Mouse (Mus musculus): ENCODE measurements around the gene Lrg1. TPM values are rescaled to one million over a fixed set of nuclear protein-coding genes. Genes with fewer than 3 reads are reported as not detected.

The Lrg1 gene
- total and polyA plus RNA-seq, 3 experiments = not detected

DNA sequence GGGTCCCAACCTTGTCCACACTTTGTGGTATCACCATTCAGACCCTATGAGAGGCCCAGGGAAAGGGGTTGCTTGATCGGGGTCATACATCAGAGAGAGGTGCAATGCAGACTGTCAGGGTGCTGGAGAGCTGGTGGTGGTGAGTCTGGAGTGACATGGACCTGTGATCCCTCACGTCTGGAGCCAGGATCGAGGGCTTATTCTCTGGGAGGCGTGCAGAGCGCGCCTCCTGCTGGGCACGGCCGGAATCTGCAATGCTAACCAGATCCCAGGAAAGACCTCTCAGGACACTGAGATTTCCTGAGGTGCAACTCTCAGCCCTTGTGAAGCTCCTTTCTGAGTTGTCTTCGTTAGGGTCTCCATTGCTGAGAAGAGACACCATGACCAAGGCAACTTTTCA lies 37.9 kb upstream of the Lrg1 start:
- peak; percentile 47 for DNase-seq (ENCODE audit: extremely low read depth)
- in situ Hi-C loops (cut with MboI; ENCODE audit: low pct_ligation_motif_present, low pct_unique_long_range_greater_than_20kb, low sequenced_read_pairs) = loop anchor here (5.0 kb wide), 1 partner anchor 32 kb away; no protein-coding TSS in a partner anchor
- TF ChIP-seq CTCF (conservative IDR thresholded peaks at IDR 0.05 in 1 of 2, IDR thresholded peaks at IDR 0.05 in 1 of 2; ENCODE audit: low read depth in 2 of 2, low read length in 2 of 2) (peak; percentile 95 to 97), ZC3H11A (IDR thresholded peaks at IDR 0.05; ENCODE audit: low read depth, low read length) (peak; percentile 35), BHLHE40 (IDR thresholded peaks at IDR 0.05; ENCODE audit: low read depth, low read length) (peak; percentile 13; the same call in 1 of the 2 replicates), TBP (conservative IDR thresholded peaks at IDR 0.05; ENCODE audit: low read depth, low read length) (no peak), SMC3 (IDR thresholded peaks at IDR 0.05; ENCODE audit: low read depth, low read length) (peak; percentile 90), RAD21 (IDR thresholded peaks at IDR 0.05; ENCODE audit: low read depth, low read length) (peak; percentile 93), NELFE (IDR thresholded peaks at IDR 0.05; ENCODE audit: low read depth, low read length) (peak; percentile 41; the same call in 1 of the 2 replicates), NRF1 (IDR thresholded peaks at IDR 0.05; ENCODE audit: low read depth, low read length) (0 out of 2 replicates have a peak, but pooled peaks have one; percentile 29), CHD2 (IDR thresholded peaks at IDR 0.05; ENCODE audit: low read length) (no peak)
- no peak overlapping the region for H3K9ac ChIP-seq (ENCODE audit: insufficient read depth, low read depth)
- no peak overlapping the region for H3K4me3 ChIP-seq (replicated peaks in 1 of 3; ENCODE audit: low read depth in 2 of 3, low read length in 2 of 3, poor library complexity in 1 of 3)
- H3K9me3 ChIP-seq (replicated peaks; ENCODE audit: low read length) = no peaks in the 10 kb centered on the region
- no peak overlapping the region for H3K4me2 ChIP-seq (ENCODE audit: insufficient read depth, low read depth, poor library complexity, severe bottlenecking)
- H3K79me2 ChIP-seq (replicated peaks; ENCODE audit: control insufficient read depth, extremely low read depth, insufficient read depth, poor library complexity, severe bottlenecking) = no peaks in the 10 kb centered on the region
- dilution Hi-C loops (cut with MboI; ENCODE audit: extremely low pct_ligation_motif_present, extremely low pct_unique_long_range_greater_than_20kb, low sequenced_read_pairs) = no loop called here
- no peaks in the 10 kb centered on the region for H3K36me3 ChIP-seq (replicated peaks in 1 of 2; ENCODE audit: control insufficient read depth in 1 of 2, insufficient read depth in 1 of 2, low read length in 1 of 2)
- H3K27me3 ChIP-seq (replicated peaks) = peaks cover 65% of the 10 kb centered on the region
- no peak overlapping the region for H3K27ac ChIP-seq (ENCODE audit: insufficient read depth, low read depth)
- H3K4me1 ChIP-seq (ENCODE audit: control insufficient read depth in 1 of 2, insufficient read depth in 2 of 2) = peaks cover 4 to 37% of the 10 kb centered on the region in 2 experiments; a peak in 3 of 4 replicates

DNA sequence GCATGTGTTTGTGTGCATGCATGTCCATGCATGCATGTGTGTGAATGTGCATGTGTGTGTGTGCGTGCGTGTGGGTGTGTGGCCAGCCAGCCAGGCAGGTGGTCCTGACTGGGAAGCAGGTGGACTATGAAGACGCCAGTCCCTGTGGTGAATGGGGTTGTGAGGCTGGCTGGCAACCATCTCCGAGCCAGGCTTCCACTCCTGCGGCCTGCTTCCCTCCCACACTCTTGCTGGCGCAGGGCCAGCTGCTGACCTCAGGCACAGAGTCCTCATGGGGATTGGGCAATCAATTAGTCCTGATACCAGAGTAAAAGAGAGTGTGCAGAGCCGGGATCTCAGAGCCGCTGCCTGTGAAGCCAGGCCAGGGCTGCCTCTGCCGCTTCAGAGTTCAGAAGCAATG lies 31.8 kb upstream of the Lrg1 start:
- H3K27me3 ChIP-seq (replicated peaks) = peaks cover 98% of the 10 kb centered on the region
- no peaks in the 10 kb centered on the region for H3K79me2 ChIP-seq (replicated peaks; ENCODE audit: control insufficient read depth, extremely low read depth, insufficient read depth, poor library complexity, severe bottlenecking)

DNA sequence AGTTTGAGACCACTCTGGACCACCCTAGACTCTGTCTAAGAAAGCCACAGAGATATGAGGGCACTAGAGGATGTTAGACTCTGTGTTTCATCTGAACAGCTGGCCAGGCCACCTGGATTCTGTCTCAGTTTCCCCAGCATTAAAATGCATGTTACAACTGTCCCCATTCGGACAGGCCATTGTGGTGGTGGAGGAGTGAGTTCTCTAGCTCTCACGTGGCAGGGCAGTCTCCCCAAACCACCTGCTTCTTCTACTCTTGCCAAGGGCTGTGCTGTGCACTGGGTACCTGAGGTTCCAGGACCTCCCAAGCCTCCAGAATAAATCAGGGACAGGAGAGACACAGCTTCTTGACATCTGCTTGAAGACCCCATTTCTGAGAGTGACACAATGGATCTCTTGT lies 28.1 kb upstream of the Lrg1 start:
- peak; percentile 53; the same call in 1 of the 2 replicates for TF ChIP-seq TCF12 (IDR thresholded peaks at IDR 0.05; ENCODE audit: low read depth, low read length)
- TF ChIP-seq BHLHE40 (IDR thresholded peaks at IDR 0.05; ENCODE audit: low read depth, low read length) = peak; percentile 58
- TF ChIP-seq JUN (IDR thresholded peaks at IDR 0.05; ENCODE audit: insufficient read depth, low read depth, low read length) = no peak
- Histone ChIP-seq H3K4me3 (replicated peaks in 1 of 3; ENCODE audit: low read depth in 2 of 3, low read length in 2 of 3, poor library complexity in 1 of 3) (no peak overlapping the region), H3K4me1 (ENCODE audit: control insufficient read depth in 1 of 2, insufficient read depth in 2 of 2) (peaks cover 28 to 56% of the 10 kb centered on the region in 2 experiments), H3K79me2 (replicated peaks; ENCODE audit: control insufficient read depth, extremely low read depth, insufficient read depth, poor library complexity, severe bottlenecking) (no peaks in the 10 kb centered on the region), H3K4me2 (ENCODE audit: insufficient read depth, low read depth, poor library complexity, severe bottlenecking) (no peak overlapping the region), H3K9ac (ENCODE audit: insufficient read depth, low read depth) (no peak overlapping the region), H3K36me3 (replicated peaks in 1 of 2; ENCODE audit: control insufficient read depth in 1 of 2, insufficient read depth in 1 of 2, low read length in 1 of 2) (no peaks in the 10 kb centered on the region), H3K9me3 (replicated peaks; ENCODE audit: low read length) (no peaks in the 10 kb centered on the region), H3K27ac (ENCODE audit: insufficient read depth, low read depth) (no peak overlapping the region), H3K27me3 (replicated peaks) (peaks cover 95% of the 10 kb centered on the region)
- in situ Hi-C loops (cut with MboI; ENCODE audit: low pct_ligation_motif_present, low pct_unique_long_range_greater_than_20kb, low sequenced_read_pairs) = no loop called here
- dilution Hi-C loops (cut with MboI; ENCODE audit: extremely low pct_ligation_motif_present, extremely low pct_unique_long_range_greater_than_20kb, low sequenced_read_pairs) = no loop called here
- no peak for DNase-seq (ENCODE audit: extremely low read depth)

More for the DNA sequence above, 31.8 kb upstream of the Lrg1 start:
- Histone ChIP-seq H3K9ac (ENCODE audit: insufficient read depth, low read depth) (no peak overlapping the region), H3K27ac (ENCODE audit: insufficient read depth, low read depth) (no peak overlapping the region), H3K4me3 (replicated peaks in 1 of 3; ENCODE audit: low read depth in 2 of 3, low read length in 2 of 3, poor library complexity in 1 of 3) (no peak overlapping the region), H3K9me3 (replicated peaks; ENCODE audit: low read length) (no peaks in the 10 kb centered on the region), H3K4me2 (ENCODE audit: insufficient read depth, low read depth, poor library complexity, severe bottlenecking) (no peak overlapping the region), H3K36me3 (replicated peaks in 1 of 2; ENCODE audit: control insufficient read depth in 1 of 2, insufficient read depth in 1 of 2, low read length in 1 of 2) (no peaks in the 10 kb centered on the region), H3K4me1 (ENCODE audit: control insufficient read depth in 1 of 2, insufficient read depth in 2 of 2) (peaks cover 14 to 24% of the 10 kb centered on the region in 2 experiments)
- DNase-seq (ENCODE audit: extremely low read depth) = no peak
- dilution Hi-C loops (cut with MboI; ENCODE audit: extremely low pct_ligation_motif_present, extremely low pct_unique_long_range_greater_than_20kb, low sequenced_read_pairs) (no loop called here), in situ Hi-C loops (cut with MboI; ENCODE audit: low pct_ligation_motif_present, low pct_unique_long_range_greater_than_20kb, low sequenced_read_pairs) (no loop called here)
- no peak for TF ChIP-seq POLR2A (IDR thresholded peaks at IDR 0.05; ENCODE audit: low read depth, low read length)
- no peak for TF ChIP-seq JUN (IDR thresholded peaks at IDR 0.05; ENCODE audit: insufficient read depth, low read depth, low read length)
- no peak for TF ChIP-seq E2F4 (IDR thresholded peaks at IDR 0.05; ENCODE audit: insufficient replicate concordance, low read depth, low read length)
- no peak for TF ChIP-seq UBTF (IDR thresholded peaks at IDR 0.05; ENCODE audit: low read depth, low read length)
- no peak for TF ChIP-seq TBP (conservative IDR thresholded peaks at IDR 0.05; ENCODE audit: low read depth, low read length)
- no peak for TF ChIP-seq ZC3H11A (IDR thresholded peaks at IDR 0.05; ENCODE audit: low read depth, low read length)
- TF ChIP-seq ZKSCAN1 (IDR thresholded peaks at IDR 0.05; ENCODE audit: borderline replicate concordance, low read depth, low read length) = no peak
- TF ChIP-seq ELF1 (IDR thresholded peaks at IDR 0.05; ENCODE audit: low read depth, low read length) = no peak
- no peak for TF ChIP-seq SIN3A (IDR thresholded peaks at IDR 0.05; ENCODE audit: low read length)
- no peak for TF ChIP-seq MAX (IDR thresholded peaks at IDR 0.05; ENCODE audit: low read length)
- no peak for TF ChIP-seq EP300 (IDR thresholded peaks at IDR 0.05; ENCODE audit: low read length)
- TF ChIP-seq NELFE (IDR thresholded peaks at IDR 0.05; ENCODE audit: low read depth, low read length) = no peak

All from CH12.LX (cell line).